Mouse (Mus musculus): ENCODE measurements around the gene Arhgef28. TPM values are rescaled to one million over a fixed set of nuclear protein-coding genes. Genes with fewer than 3 reads are reported as not detected.
"Not testable (repeated sequence)": the region's sequence is repeated elsewhere in the genome, so short reads cannot be mapped to it uniquely, and the experiment has no call there.

Arhgef28 gene
- polyA plus RNA-seq, 1 experiment from 2014 or later, result 19.9 TPM

- H3K4me3 ChIP-seq, result no peak overlapping the region
- no peak overlapping the region for H3K27ac ChIP-seq (replicated peaks)
- 84% methylated on average over 4 of the region's 4 CpGs for WGBS
- no peak for ATAC-seq (ENCODE audit: low read depth)
- H3K4me1 ChIP-seq (replicated peaks), result no peaks in the 10 kb centered on the region
- no peak overlapping the region for H3K9ac ChIP-seq
- H3K9me3 ChIP-seq, result 0 out of 2 replicates have a peak, but pooled peaks cover 4% of the 10 kb centered on the region
- no peaks in the 10 kb centered on the region for H3K36me3 ChIP-seq
- H3K4me2 ChIP-seq, result no peak overlapping the region
- no peaks in the 10 kb centered on the region for H3K27me3 ChIP-seq
Observed at GRCm38 (mm10) chr13:98118291-98118690, 87.9 kb downstream of the Arhgef28 start.

GRCm38 (mm10) chr13:98117566-98118254, 88.5 kb downstream of the Arhgef28 start:
- Histone ChIP-seq H3K36me3 (no peaks in the 10 kb centered on the region), H3K9me3 (0 out of 2 replicates have a peak, but pooled peaks cover 4% of the 10 kb centered on the region), H3K4me1 (replicated peaks) (no peaks in the 10 kb centered on the region), H3K4me3 (no peak overlapping the region), H3K27me3 (no peaks in the 10 kb centered on the region), H3K9ac (no peak overlapping the region), H3K27ac (replicated peaks) (no peak overlapping the region), H3K4me2 (no peak overlapping the region)
- no peak for ATAC-seq (ENCODE audit: low read depth)
- 90% methylated on average over 7 of the region's 7 CpGs for WGBS

GRCm38 (mm10) chr13:98115650-98116049, 90.6 kb downstream of the Arhgef28 start:
- H3K27me3 ChIP-seq, result no peaks in the 10 kb centered on the region
- H3K4me3 ChIP-seq, result no peak overlapping the region
- no peak overlapping the region for H3K9ac ChIP-seq
- H3K9me3 ChIP-seq, result 0 out of 2 replicates have a peak, but pooled peaks cover 4% of the 10 kb centered on the region
- H3K27ac ChIP-seq (replicated peaks), result no peak overlapping the region
- WGBS, result 82% methylated on average over 6 of the region's 6 CpGs
- no peak for ATAC-seq (ENCODE audit: low read depth)
- H3K36me3 ChIP-seq, result no peaks in the 10 kb centered on the region
- H3K4me1 ChIP-seq (replicated peaks), result no peaks in the 10 kb centered on the region
- H3K4me2 ChIP-seq, result no peak overlapping the region

GRCm38 (mm10) chr13:98115051-98115450, 91.2 kb downstream of the Arhgef28 start:
- no peak for ATAC-seq (ENCODE audit: low read depth)
- no peak overlapping the region for H3K4me3 ChIP-seq
- H3K4me1 ChIP-seq (replicated peaks), result no peaks in the 10 kb centered on the region
- H3K9me3 ChIP-seq, result 0 out of 2 replicates have a peak, but pooled peaks cover 4% of the 10 kb centered on the region
- no peak overlapping the region for H3K27ac ChIP-seq (replicated peaks)
- H3K27me3 ChIP-seq, result no peaks in the 10 kb centered on the region
- no peak overlapping the region for H3K9ac ChIP-seq
- H3K4me2 ChIP-seq, result no peak overlapping the region
- 76% methylated on average over 4 of the region's 4 CpGs for WGBS
- no peaks in the 10 kb centered on the region for H3K36me3 ChIP-seq

- Histone ChIP-seq H3K9ac (no peak overlapping the region), H3K27me3 (no peaks in the 10 kb centered on the region)
Observed at GRCm38 (mm10) chr13:98112812-98113503, 93.3 kb downstream of the Arhgef28 start.

GRCm38 (mm10) chr13:98111531-98111930, 94.7 kb downstream of the Arhgef28 start:
- no peaks in the 10 kb centered on the region for H3K4me1 ChIP-seq (replicated peaks)
- H3K9me3 ChIP-seq, result peaks cover 3% of the 10 kb centered on the region; the same call in 1 of the 2 replicates
- 88% methylated on average over 5 of the region's 5 CpGs for WGBS
- no peak overlapping the region for H3K9ac ChIP-seq
- ATAC-seq (ENCODE audit: low read depth), result no peak
- no peaks in the 10 kb centered on the region for H3K27me3 ChIP-seq
- H3K4me3 ChIP-seq, result no peak overlapping the region
- no peaks in the 10 kb centered on the region for H3K36me3 ChIP-seq
- H3K4me2 ChIP-seq, result no peak overlapping the region
- H3K27ac ChIP-seq (replicated peaks), result no peak overlapping the region

More at GRCm38 (mm10) chr13:98112812-98113503, 93.3 kb downstream of the Arhgef28 start:
- no peak for ATAC-seq (ENCODE audit: low read depth)
- H3K4me1 ChIP-seq (replicated peaks), result no peaks in the 10 kb centered on the region
- 53% methylated on average over 7 of the region's 7 CpGs for WGBS
- no peaks in the 10 kb centered on the region for H3K9me3 ChIP-seq
- H3K27ac ChIP-seq (replicated peaks), result no peak overlapping the region
- H3K4me2 ChIP-seq, result no peak overlapping the region
- no peaks in the 10 kb centered on the region for H3K36me3 ChIP-seq
- no peak overlapping the region for H3K4me3 ChIP-seq

GRCm38 (mm10) chr13:98111021-98111420, 95.2 kb downstream of the Arhgef28 start:
- ATAC-seq (ENCODE audit: low read depth), result no peak
- WGBS, result 83% methylated on average over 2 of the region's 2 CpGs
- no peak overlapping the region for H3K9ac ChIP-seq
- H3K36me3 ChIP-seq, result no peaks in the 10 kb centered on the region
- H3K27ac ChIP-seq (replicated peaks), result no peak overlapping the region
- H3K4me3 ChIP-seq, result no peak overlapping the region
- peaks cover 6% of the 10 kb centered on the region; the same call in 1 of the 2 replicates for H3K9me3 ChIP-seq
- no peaks in the 10 kb centered on the region for H3K27me3 ChIP-seq
- no peak overlapping the region for H3K4me2 ChIP-seq
- no peaks in the 10 kb centered on the region for H3K4me1 ChIP-seq (replicated peaks)

GRCm38 (mm10) chr13:98108481-98108880, 97.8 kb downstream of the Arhgef28 start:
- not testable (repeated sequence) for H3K27ac ChIP-seq (replicated peaks); H3K27me3 ChIP-seq; H3K9ac ChIP-seq; H3K9me3 ChIP-seq; H3K4me2 ChIP-seq; H3K4me3 ChIP-seq; H3K36me3 ChIP-seq; ATAC-seq (ENCODE audit: low read depth); H3K4me1 ChIP-seq (replicated peaks)
- 87% methylated on average over 3 of the region's 3 CpGs for WGBS

- no peak overlapping the region for H3K4me3 ChIP-seq
- H3K4me1 ChIP-seq (replicated peaks), result no peaks in the 10 kb centered on the region
- no peaks in the 10 kb centered on the region for H3K27me3 ChIP-seq
- H3K27ac ChIP-seq (replicated peaks), result no peak overlapping the region
- no peak for ATAC-seq (ENCODE audit: low read depth)
- H3K9ac ChIP-seq, result no peak overlapping the region
- H3K4me2 ChIP-seq, result no peak overlapping the region
- WGBS, result 88% methylated on average over 2 of the region's 2 CpGs
- H3K9me3 ChIP-seq, result peaks cover 6% of the 10 kb centered on the region; the same call in 1 of the 2 replicates
- no peaks in the 10 kb centered on the region for H3K36me3 ChIP-seq
Observed at GRCm38 (mm10) chr13:98107621-98108020, 98.6 kb downstream of the Arhgef28 start.

GRCm38 (mm10) chr13:98095966-98096365, 110.3 kb downstream of the Arhgef28 start:
- WGBS, result 79% methylated on average over 4 of the region's 4 CpGs

GRCm38 (mm10) chr13:98094332-98094731, 111.9 kb downstream of the Arhgef28 start:
- Histone ChIP-seq H3K4me1 (replicated peaks) (peaks cover 17% of the 10 kb centered on the region), H3K9me3 (no peaks in the 10 kb centered on the region), H3K27ac (replicated peaks) (no peak overlapping the region), H3K36me3 (no peaks in the 10 kb centered on the region), H3K4me2 (no peak overlapping the region), H3K9ac (no peak overlapping the region), H3K27me3 (no peaks in the 10 kb centered on the region), H3K4me3 (no peak overlapping the region)
- WGBS, result 70% methylated on average over 3 of the region's 3 CpGs
- no peak for ATAC-seq (ENCODE audit: low read depth)

More at GRCm38 (mm10) chr13:98095966-98096365, 110.3 kb downstream of the Arhgef28 start:
- Histone ChIP-seq H3K36me3 (no peaks in the 10 kb centered on the region), H3K4me3 (no peak overlapping the region), H3K27ac (replicated peaks) (no peak overlapping the region), H3K27me3 (no peaks in the 10 kb centered on the region), H3K9ac (no peak overlapping the region), H3K4me2 (no peak overlapping the region), H3K4me1 (replicated peaks) (peaks cover 17% of the 10 kb centered on the region), H3K9me3 (no peaks in the 10 kb centered on the region)
- no peak for ATAC-seq (ENCODE audit: low read depth)

GRCm38 (mm10) chr13:98093483-98093882, 112.8 kb downstream of the Arhgef28 start:
- Histone ChIP-seq H3K4me2 (no peak overlapping the region), H3K36me3 (no peaks in the 10 kb centered on the region), H3K4me3 (no peak overlapping the region), H3K4me1 (replicated peaks) (peaks cover 17% of the 10 kb centered on the region), H3K27me3 (no peaks in the 10 kb centered on the region), H3K9me3 (no peaks in the 10 kb centered on the region), H3K27ac (replicated peaks) (peak overlapping the region; percentile 30), H3K9ac (no peak overlapping the region)
- ATAC-seq (ENCODE audit: low read depth), result peak; percentile 36; the same call in 1 of the 2 replicates
- WGBS, result 61% methylated on average over 9 of the region's 9 CpGs
